Mouse (Mus musculus): Measurements from ENCODE around the gene Slc30a9. TPM values are rescaled to one million over a fixed set of nuclear protein-coding genes. Genes with fewer than 3 reads are reported as not detected.

Gene Slc30a9
- polyA plus RNA-seq, 1 experiment from 2014 or later: 68.0 TPM

DNA sequence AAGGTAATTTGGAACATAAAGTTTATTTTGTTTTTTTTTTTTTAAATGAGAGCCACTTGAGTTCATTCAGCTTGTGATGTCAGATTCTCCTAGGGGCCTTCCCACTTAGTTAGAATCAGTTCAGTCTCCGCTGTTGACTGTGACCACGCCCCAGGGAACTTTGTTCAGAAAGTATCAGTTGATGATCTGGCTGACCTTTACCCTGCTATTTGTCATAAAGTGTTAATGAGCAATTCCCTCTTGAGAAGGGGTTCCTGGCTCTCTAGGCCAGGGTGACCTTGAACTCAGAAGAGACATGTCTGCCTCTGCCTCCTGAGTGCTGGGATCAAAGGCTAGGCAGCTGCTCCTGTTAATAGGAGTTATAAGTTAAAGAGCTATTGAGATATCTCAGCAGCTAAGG, 40.3 kb downstream of the Slc30a9 start:
- H3K4me2 ChIP-seq (replicated peaks; ENCODE audit: low read depth, low read length): no peak overlapping the region
- no peak overlapping the region for H3K27ac ChIP-seq (ENCODE audit: low read length)
- H3K36me3 ChIP-seq (ENCODE audit: insufficient read depth, low read length): peaks cover 43% of the 10 kb centered on the region
- no peaks in the 10 kb centered on the region for H3K9me3 ChIP-seq (ENCODE audit: low read length)
- no peak overlapping the region for H3K4me3 ChIP-seq (ENCODE audit: low read depth, low read length)
- TF ChIP-seq CTCF (IDR thresholded peaks at IDR 0.05) (no peak), EP300 (IDR thresholded peaks at IDR 0.05) (no peak)
- ATAC-seq (no peak), DNase-seq (ENCODE audit: low spot score) (no peak)
- no peaks in the 10 kb centered on the region for H3K4me1 ChIP-seq (ENCODE audit: insufficient read depth, low read depth, low read length)
- no peaks in the 10 kb centered on the region for H3K27me3 ChIP-seq (replicated peaks; ENCODE audit: insufficient read depth, low read length)
- no peak overlapping the region for H3K9ac ChIP-seq (replicated peaks; ENCODE audit: low read depth)
- WGBS: 90% methylated on average over 2 of the region's 2 CpGs

DNA sequence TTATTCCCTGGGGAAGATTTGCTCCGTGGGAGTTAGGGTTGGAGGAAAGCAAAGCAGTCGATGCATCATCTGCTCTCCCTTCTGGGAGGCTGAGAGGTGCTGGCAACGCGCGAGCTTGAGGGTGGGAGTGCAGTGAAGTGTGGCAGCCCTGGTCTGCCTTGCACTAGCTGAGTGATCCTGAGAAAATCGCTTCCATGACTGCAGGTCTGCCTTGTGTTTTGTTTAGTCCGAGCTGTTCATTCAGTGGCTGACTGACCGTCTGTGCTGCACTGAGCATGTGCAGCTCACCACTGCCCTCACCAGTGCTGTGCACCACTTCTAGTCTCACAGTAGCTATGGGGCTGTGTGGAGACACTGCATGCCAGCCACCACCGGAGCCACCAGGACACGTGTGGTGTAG, 42.2 kb downstream of the Slc30a9 start:
- TF ChIP-seq EP300 (IDR thresholded peaks at IDR 0.05) (no peak), CTCF (IDR thresholded peaks at IDR 0.05) (no peak)
- Histone ChIP-seq H3K4me3 (ENCODE audit: low read depth, low read length) (no peak overlapping the region), H3K36me3 (ENCODE audit: insufficient read depth, low read length) (peaks cover 31% of the 10 kb centered on the region), H3K9me3 (ENCODE audit: low read length) (no peaks in the 10 kb centered on the region), H3K27me3 (replicated peaks; ENCODE audit: insufficient read depth, low read length) (no peaks in the 10 kb centered on the region), H3K4me1 (ENCODE audit: insufficient read depth, low read depth, low read length) (no peaks in the 10 kb centered on the region), H3K9ac (replicated peaks; ENCODE audit: low read depth) (no peak overlapping the region), H3K27ac (ENCODE audit: low read length) (no peak overlapping the region), H3K4me2 (replicated peaks; ENCODE audit: low read depth, low read length) (no peak overlapping the region)
- 81% methylated on average over 10 of the region's 10 CpGs for WGBS
- ATAC-seq (no peak), DNase-seq (ENCODE audit: low spot score) (no peak)

DNA sequence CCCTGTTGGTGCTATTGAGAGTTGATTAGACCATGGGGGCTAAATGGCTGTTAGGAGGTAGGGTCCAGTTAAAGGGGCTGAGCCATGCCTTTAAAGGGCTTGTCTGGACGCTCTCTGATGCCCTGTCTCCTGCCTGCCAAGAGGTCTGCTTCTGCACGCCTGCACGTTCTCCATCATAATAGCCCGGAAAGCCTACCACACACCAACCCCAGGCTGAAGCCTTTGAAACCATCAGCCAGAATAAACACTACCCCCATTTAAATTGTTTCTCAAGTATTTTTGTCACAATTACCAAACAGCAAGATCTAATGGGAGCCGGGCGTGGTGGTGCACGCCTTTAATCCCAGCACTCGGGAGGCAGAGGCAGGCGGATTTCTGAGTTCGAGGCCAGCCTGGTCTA, 55.6 kb downstream of the Slc30a9 start:
- no peak for ATAC-seq
- no peak for DNase-seq (ENCODE audit: low spot score)
- no peak overlapping the region for H3K4me3 ChIP-seq (ENCODE audit: low read depth, low read length)
- H3K36me3 ChIP-seq (ENCODE audit: insufficient read depth, low read length): no peaks in the 10 kb centered on the region
- no peak overlapping the region for H3K4me2 ChIP-seq (replicated peaks; ENCODE audit: low read depth, low read length)
- 94% methylated on average over 10 of the region's 10 CpGs for WGBS
- TF ChIP-seq CTCF (IDR thresholded peaks at IDR 0.05) (no peak), EP300 (IDR thresholded peaks at IDR 0.05) (no peak)
- no peaks in the 10 kb centered on the region for H3K4me1 ChIP-seq (ENCODE audit: insufficient read depth, low read depth, low read length)
- H3K9me3 ChIP-seq (ENCODE audit: low read length): no peaks in the 10 kb centered on the region
- H3K27ac ChIP-seq (ENCODE audit: low read length): no peak overlapping the region
- H3K27me3 ChIP-seq (replicated peaks; ENCODE audit: insufficient read depth, low read length): no peaks in the 10 kb centered on the region
- H3K9ac ChIP-seq (replicated peaks; ENCODE audit: low read depth): no peak overlapping the region

DNA sequence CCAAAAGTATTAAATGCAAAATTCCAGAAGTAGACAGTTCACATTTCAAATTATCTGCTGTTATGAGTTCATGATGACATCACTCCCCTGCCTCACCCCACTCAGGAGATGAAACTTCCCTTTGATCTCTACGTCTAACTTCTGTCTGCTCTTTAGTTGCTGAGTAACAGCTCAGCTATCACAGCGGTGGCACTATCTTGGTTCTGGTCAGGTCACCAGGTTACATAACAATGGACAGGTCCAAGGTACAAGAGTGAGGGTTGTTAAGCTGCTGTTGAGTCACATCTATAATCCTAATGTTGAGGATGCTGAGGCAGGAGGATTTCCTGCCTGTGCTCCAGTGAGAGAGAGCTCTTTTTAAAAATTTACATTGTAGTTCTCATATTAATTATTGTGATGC, 56.2 kb downstream of the Slc30a9 start:
- ATAC-seq: no peak
- Histone ChIP-seq H3K36me3 (ENCODE audit: insufficient read depth, low read length) (no peaks in the 10 kb centered on the region), H3K27me3 (replicated peaks; ENCODE audit: insufficient read depth, low read length) (no peaks in the 10 kb centered on the region), H3K4me1 (ENCODE audit: insufficient read depth, low read depth, low read length) (no peaks in the 10 kb centered on the region), H3K27ac (ENCODE audit: low read length) (no peak overlapping the region), H3K9ac (replicated peaks; ENCODE audit: low read depth) (no peak overlapping the region), H3K9me3 (ENCODE audit: low read length) (no peaks in the 10 kb centered on the region), H3K4me3 (ENCODE audit: low read depth, low read length) (no peak overlapping the region), H3K4me2 (replicated peaks; ENCODE audit: low read depth, low read length) (no peak overlapping the region)
- TF ChIP-seq CTCF (IDR thresholded peaks at IDR 0.05) (no peak), EP300 (IDR thresholded peaks at IDR 0.05) (no peak)
- 43% methylated on average over 2 of the region's 2 CpGs for WGBS
- DNase-seq (ENCODE audit: low spot score): no peak

DNA sequence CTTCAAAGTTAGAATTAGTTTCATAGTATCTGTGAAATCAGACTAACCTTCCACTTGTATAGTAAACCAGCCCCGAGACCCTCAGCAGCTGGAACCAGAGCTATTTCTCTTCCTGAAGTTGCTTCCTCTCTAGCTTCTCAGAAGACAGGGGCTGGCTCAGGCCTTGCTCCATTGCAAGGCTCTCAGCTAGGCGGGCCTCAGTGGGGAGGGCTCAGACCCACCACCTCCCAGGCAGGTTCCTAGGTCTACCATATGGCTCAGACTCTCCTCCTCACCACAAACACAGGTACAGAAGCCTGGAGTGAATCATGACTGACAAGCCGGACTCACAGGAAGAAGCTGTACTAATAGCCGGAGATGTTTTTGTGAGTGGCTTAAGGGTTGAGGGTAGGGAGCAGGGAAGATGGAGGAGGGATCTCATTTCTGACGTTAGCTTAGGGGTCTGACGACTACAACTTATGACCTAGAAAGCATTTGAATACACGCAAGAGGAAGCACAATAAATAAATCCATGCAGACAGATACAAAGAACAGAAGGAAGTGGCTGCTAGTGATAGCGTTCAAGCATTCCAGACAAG, 70.4 kb downstream of the Slc30a9 start:
- WGBS: 62% methylated on average over 8 of the region's 8 CpGs
- ATAC-seq (no peak), DNase-seq (ENCODE audit: low spot score) (no peak)
- Histone ChIP-seq H3K36me3 (ENCODE audit: insufficient read depth, low read length) (no peaks in the 10 kb centered on the region), H3K4me1 (ENCODE audit: insufficient read depth, low read depth, low read length) (no peaks in the 10 kb centered on the region), H3K4me2 (replicated peaks; ENCODE audit: low read depth, low read length) (no peak overlapping the region), H3K4me3 (ENCODE audit: low read depth, low read length) (no peak overlapping the region), H3K9me3 (ENCODE audit: low read length) (no peaks in the 10 kb centered on the region), H3K27me3 (replicated peaks; ENCODE audit: insufficient read depth, low read length) (no peaks in the 10 kb centered on the region), H3K27ac (ENCODE audit: low read length) (no peak overlapping the region), H3K9ac (replicated peaks; ENCODE audit: low read depth) (no peak overlapping the region)
- TF ChIP-seq CTCF (IDR thresholded peaks at IDR 0.05) (no peak), EP300 (IDR thresholded peaks at IDR 0.05) (no peak)

DNA sequence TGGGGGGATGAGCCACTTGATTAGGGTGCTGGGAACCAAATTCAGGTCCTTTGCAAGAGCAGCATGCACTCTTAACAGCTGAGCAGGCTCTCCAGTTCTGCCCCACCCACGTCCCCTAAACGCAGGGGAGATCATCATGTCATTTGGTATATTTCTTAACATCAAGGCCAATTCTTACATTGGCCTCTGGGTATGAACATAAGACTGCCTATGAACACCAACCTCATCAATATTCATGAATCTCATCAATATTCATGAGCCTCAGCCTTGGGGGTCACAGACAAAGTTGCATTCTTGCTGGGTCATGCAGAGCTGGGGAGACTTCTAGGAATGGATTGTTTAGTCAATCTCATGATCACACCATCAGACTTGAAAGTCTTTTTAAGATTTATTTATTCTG, 74.9 kb downstream of the Slc30a9 start:
- no peak overlapping the region for H3K27ac ChIP-seq (ENCODE audit: low read length)
- H3K4me2 ChIP-seq (replicated peaks; ENCODE audit: low read depth, low read length): no peak overlapping the region
- no peak for ATAC-seq
- no peak overlapping the region for H3K9ac ChIP-seq (replicated peaks; ENCODE audit: low read depth)
- WGBS: 88% methylated on average over 2 of the region's 2 CpGs
- no peak for DNase-seq (ENCODE audit: low spot score)
- no peaks in the 10 kb centered on the region for H3K36me3 ChIP-seq (ENCODE audit: insufficient read depth, low read length)
- no peaks in the 10 kb centered on the region for H3K4me1 ChIP-seq (ENCODE audit: insufficient read depth, low read depth, low read length)
- H3K4me3 ChIP-seq (ENCODE audit: low read depth, low read length): no peak overlapping the region
- no peaks in the 10 kb centered on the region for H3K27me3 ChIP-seq (replicated peaks; ENCODE audit: insufficient read depth, low read length)
- TF ChIP-seq EP300 (IDR thresholded peaks at IDR 0.05): no peak
- no peak for TF ChIP-seq CTCF (IDR thresholded peaks at IDR 0.05)
- H3K9me3 ChIP-seq (ENCODE audit: low read length): no peaks in the 10 kb centered on the region

DNA sequence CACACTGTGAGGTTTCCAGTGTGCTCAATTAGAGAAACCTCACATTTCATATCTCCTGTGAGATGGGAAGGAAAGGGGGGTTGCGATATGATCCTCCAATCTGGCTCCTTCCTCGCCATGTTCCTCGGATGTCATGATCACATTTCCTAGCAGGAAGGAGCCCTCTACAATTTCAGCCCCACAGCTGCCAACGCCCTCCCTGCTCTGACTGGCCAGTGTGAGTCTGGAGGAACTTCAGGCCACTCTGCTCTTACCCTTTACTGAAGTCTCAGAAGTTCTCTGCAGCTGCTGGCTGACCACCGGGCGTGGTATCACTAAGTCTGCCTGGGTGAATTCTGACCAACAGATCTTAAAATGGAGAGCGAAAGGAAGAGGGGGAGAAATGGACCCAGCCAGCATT, 75.8 kb downstream of the Slc30a9 start:
- TF ChIP-seq EP300 (IDR thresholded peaks at IDR 0.05) (no peak), CTCF (IDR thresholded peaks at IDR 0.05) (no peak)
- H3K9ac ChIP-seq (replicated peaks; ENCODE audit: low read depth): no peak overlapping the region
- whole genome bisulfite sequencing: 80% methylated on average over 7 of the region's 7 CpGs

More for the DNA sequence above, 75.8 kb downstream of the Slc30a9 start:
- Histone ChIP-seq H3K4me3 (ENCODE audit: low read depth, low read length) (no peak overlapping the region), H3K36me3 (ENCODE audit: insufficient read depth, low read length) (no peaks in the 10 kb centered on the region), H3K4me1 (ENCODE audit: insufficient read depth, low read depth, low read length) (no peaks in the 10 kb centered on the region), H3K27me3 (replicated peaks; ENCODE audit: insufficient read depth, low read length) (no peaks in the 10 kb centered on the region), H3K27ac (ENCODE audit: low read length) (no peak overlapping the region), H3K9me3 (ENCODE audit: low read length) (no peaks in the 10 kb centered on the region), H3K4me2 (replicated peaks; ENCODE audit: low read depth, low read length) (no peak overlapping the region)
- no peak for ATAC-seq
- DNase-seq (ENCODE audit: low spot score): no peak

Data from lung, postnatal 0 days (tissue).